ENCODE assay signal across 8 mouse cellular contexts in genomic region chr3:116126508-116127190, GRCm38 (mm10). TPM values are rescaled to one million over a fixed set of nuclear protein-coding genes. Genes with fewer than 3 reads are reported as not detected.
DNase-seq lines count a peak whose midpoint lies in the region; ATAC-seq and TF ChIP-seq lines count a peak whose summit lies in the region.

No protein-coding gene starts in this region.

- no peaks in the 10 kb centered on the region for H3K27me3 ChIP-seq in heart, adult 2 months (ENCODE audit: control insufficient read depth, insufficient read depth, low read length)
- H3K27me3 ChIP-seq in liver, postnatal 0 days (ENCODE audit: insufficient read depth, low read length): no peaks in the 10 kb centered on the region

- no peaks in the 10 kb centered on the region for H3K9me3 ChIP-seq in liver, postnatal 0 days (ENCODE audit: low read length)

- WGBS in heart, adult 2 months: 74% methylated on average over 7 of the region's 7 CpGs
- WGBS in liver, postnatal 0 days (ENCODE audit: insufficient replicate concordance): 40% methylated on average over 7 of the region's 7 CpGs

- peak overlapping the region; percentile 2; the same call in 1 of the 2 replicates for H3K4me3 ChIP-seq in heart, adult 2 months
- H3K4me3 ChIP-seq in liver, postnatal 0 days (ENCODE audit: low read depth, low read length): peak overlapping the region; percentile 46

- intact Hi-C loops in heart, adult 2 months (cut with DNase I): loop anchor here (5.0 kb wide), 1 partner anchor 66 kb away; no protein-coding TSS in a partner anchor
- intact Hi-C loops in heart, postnatal 14 days (cut with DNase I): loop anchor here (5.0 kb wide), 1 partner anchor 86 kb away; no protein-coding TSS in a partner anchor

- H3K4me2 ChIP-seq in liver, postnatal 0 days (ENCODE audit: low read depth, low read length): peak overlapping the region; percentile 59

- no peaks in the 10 kb centered on the region; the same call in 1 of the 2 replicates for H3K36me3 ChIP-seq in heart, adult 2 months (ENCODE audit: control insufficient read depth, insufficient read depth, low read length)
- peaks cover 9% of the 10 kb centered on the region; the same call in 1 of the 2 replicates for H3K36me3 ChIP-seq in liver, postnatal 0 days (replicated peaks; ENCODE audit: insufficient read depth, low read length)

- no peak for TF ChIP-seq POLR2A in heart, adult 2 months (IDR thresholded peaks at IDR 0.05; ENCODE audit: insufficient read depth, low read depth, low read length)

- H3K27ac ChIP-seq in heart, adult 2 months: peak overlapping the region; percentile 6
- peak overlapping the region; percentile 82 for H3K27ac ChIP-seq in liver, postnatal 0 days (ENCODE audit: low read depth)

- peaks cover 4% of the 10 kb centered on the region for H3K4me1 ChIP-seq in heart, adult 2 months (ENCODE audit: control insufficient read depth, insufficient read depth, low read length)
- H3K4me1 ChIP-seq in liver, postnatal 0 days (ENCODE audit: insufficient read depth): peaks cover 18% of the 10 kb centered on the region

- no peak for TF ChIP-seq EP300 in heart, adult 2 months (IDR thresholded peaks at IDR 0.05; ENCODE audit: insufficient read depth, low read depth, low read length)
- TF ChIP-seq EP300 in liver, postnatal 0 days (IDR thresholded peaks at IDR 0.05; ENCODE audit: low read depth): no peak

- H3K79me2 ChIP-seq in heart, adult 2 months (replicated peaks; ENCODE audit: control insufficient read depth, insufficient read depth, low read length): no peaks in the 10 kb centered on the region

- no peak for TF ChIP-seq CTCF in heart, adult 2 months (IDR thresholded peaks at IDR 0.05)
- TF ChIP-seq CTCF in liver, postnatal 0 days (IDR thresholded peaks at IDR 0.05; ENCODE audit: low read depth): no peak

- 0 out of 2 replicates have a peak, but pooled peaks have one; percentile 22 for ATAC-seq in common myeloid progenitor, adult 5-6 weeks (replicated peaks; ENCODE audit: low read depth, poor library complexity, severe bottlenecking)
- peak; percentile 68 for ATAC-seq in liver, postnatal 0 days
- no peak for ATAC-seq in monocyte, adult 5-6 weeks (replicated peaks; ENCODE audit: insufficient number of reproducible peaks, low FRiP score, low TSS enrichment, poor library complexity, severe bottlenecking)

- no peak for DNase-seq in heart, adult 2 months
- DNase-seq in heart, postnatal 14 days: no peak
- DNase-seq in heart, postnatal 4 days: peak; percentile 27
- DNase-seq in liver, postnatal 0 days: no peak
- no peak for DNase-seq in right cerebral cortex, adult 18-20 months
- DNase-seq in thymus, postnatal 14 days: no peak

- H3K9ac ChIP-seq in heart, adult 2 months (ENCODE audit: low read depth, low read length): no peak overlapping the region
- H3K9ac ChIP-seq in liver, postnatal 0 days (replicated peaks): peak overlapping the region; percentile 28

RNA-seq across cellular contexts. Expression of gene Vcam1, which starts 2.8 kb away (rescaled TPM):
- total RNA-seq in heart, adult 2 months (2021): 10 to 100 TPM; 14.7 to 15.3 TPM
- polyA plus RNA-seq in heart, adult 2 months (2012; rRNA removed): 5.8 and 9.6 TPM in 2 replicates
- total RNA-seq in heart, postnatal 14 days (2021): 10 to 100 TPM; 11.4 to 14.2 TPM
- total RNA-seq in common myeloid progenitor, adult 5-6 weeks (2017): 1.8 and 2.9 TPM in 2 replicates
- total RNA-seq in heart, postnatal 4 days (2021): 10 to 100 TPM; 28.4 to 31.9 TPM
- 88.6 and 93.4 TPM in 2 replicates for polyA plus RNA-seq in liver, postnatal 0 days (2015; fragmentation: Nextera tagmentation; extraction: Ambion mirVana)
- total RNA-seq in monocyte, adult 5-6 weeks (2017): not detected in 3 replicates
